Mouse (Mus musculus) MEL-GATA-1-ER (cell line): ENCODE measurements around the gene Prkca.
A peak's percentile ranks its signal among the peaks of the same experiment; 100 is the strongest.

ENCODE experiments used
- DNase-seq: peaks from one replicate; pipeline ENCODE4 v3.0.0-alpha.2; 2012; ENCODE audit warnings: low read depth; ENCODE audit errors: extremely low read depth

The Prkca gene

DNA sequence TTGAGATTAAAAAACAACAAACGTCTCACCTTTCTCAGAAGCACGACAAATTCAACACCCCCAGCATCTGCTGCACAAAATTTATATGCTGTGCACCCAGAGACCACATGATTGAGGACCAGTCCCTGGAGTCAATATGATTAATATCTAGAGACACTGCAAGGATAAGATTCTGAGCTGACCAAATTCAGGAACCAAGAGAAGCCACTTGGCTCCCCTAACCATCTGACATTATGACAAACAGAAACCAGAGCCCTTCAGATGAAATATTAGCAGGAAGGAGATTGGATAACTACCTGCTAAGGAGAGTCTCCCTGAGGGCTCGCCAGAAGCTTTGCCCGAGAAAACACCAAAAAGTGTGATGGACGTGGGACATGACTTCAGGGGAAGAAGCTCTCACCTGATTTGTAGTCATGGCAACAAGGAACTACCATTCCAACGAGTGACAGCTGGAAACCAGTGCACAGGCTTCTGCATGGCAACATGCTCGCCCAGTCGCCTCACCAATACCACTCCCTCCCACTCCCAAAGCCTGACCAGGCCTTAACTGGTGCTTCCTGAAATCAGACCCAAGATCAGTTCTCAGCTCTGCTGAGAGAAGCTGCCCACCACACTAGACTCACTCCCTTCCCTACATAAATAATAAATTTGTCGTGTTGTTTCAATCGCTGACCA is 106.8 kb downstream of the Prkca start:
- DNase-seq, result no peak

DNA sequence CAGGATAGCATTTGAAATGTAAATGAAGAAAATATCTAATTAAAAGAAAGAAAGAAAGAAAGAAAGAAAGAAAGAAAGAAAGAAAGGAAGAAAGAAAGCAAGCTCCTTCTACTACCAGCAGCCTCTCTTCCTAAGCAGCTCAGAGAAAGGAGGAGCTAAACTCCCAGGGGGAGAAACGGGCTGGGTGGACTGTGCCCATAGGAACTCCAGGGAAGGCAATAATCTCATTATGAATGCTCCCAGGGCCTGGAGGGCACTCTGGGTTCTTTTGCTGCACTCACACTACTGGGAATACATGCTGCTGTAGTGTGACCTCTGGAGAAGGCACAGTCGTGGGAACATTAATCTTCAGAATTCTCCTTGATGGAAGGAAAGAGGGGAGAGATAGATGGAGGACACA is 107.5 kb downstream of the Prkca start:
- no peak for DNase-seq

DNA sequence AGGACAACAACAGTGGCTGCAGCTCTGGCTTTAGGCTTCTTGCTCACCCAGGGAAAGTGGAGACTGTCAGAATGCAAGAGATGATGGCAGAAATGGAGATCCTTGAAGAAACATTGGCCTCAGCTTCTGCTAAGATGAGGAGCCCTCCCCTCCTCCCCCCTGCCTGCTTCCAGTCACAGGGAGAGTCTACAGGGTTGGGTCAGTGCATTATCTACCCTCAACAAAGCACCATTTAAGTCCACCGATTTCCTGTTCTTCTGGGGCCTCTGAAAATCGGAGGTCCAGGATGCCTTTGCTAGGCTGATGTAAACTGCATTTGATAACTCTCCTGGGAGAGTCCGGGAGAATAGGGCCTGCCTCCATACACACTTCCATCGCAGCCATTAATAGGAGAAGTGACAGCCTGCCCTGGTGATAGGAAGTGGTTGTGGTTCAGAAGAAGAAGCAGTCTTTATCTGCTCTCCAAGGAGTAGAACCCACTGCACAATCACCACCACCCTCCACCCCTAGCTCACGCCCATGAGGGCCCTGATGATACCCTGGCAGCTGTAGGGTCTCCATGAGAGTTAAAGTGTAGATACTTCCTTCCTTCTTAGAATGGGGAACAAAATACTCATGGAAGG is 108.5 kb downstream of the Prkca start:
- peak; percentile 98 for DNase-seq

DNA sequence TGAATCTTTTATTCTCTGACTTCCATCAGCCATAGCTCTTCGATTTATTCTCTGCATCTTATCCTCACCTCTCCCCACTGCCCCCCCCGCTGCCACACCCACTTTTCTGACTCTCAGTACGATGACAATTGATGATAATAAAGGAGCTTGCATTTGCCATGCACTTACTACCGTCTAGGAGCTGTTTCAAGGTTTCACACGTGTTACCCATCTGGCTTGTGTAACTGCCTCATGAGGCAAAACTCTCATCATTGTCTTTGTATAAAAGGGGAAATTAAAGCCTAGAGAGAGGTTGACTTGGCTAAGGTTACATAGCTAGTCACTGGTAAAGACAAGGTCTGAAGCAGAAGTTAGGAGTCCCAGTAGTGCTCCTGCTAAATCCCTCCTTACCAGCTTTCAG is 110.7 kb downstream of the Prkca start:
- DNase-seq, result no peak

DNA sequence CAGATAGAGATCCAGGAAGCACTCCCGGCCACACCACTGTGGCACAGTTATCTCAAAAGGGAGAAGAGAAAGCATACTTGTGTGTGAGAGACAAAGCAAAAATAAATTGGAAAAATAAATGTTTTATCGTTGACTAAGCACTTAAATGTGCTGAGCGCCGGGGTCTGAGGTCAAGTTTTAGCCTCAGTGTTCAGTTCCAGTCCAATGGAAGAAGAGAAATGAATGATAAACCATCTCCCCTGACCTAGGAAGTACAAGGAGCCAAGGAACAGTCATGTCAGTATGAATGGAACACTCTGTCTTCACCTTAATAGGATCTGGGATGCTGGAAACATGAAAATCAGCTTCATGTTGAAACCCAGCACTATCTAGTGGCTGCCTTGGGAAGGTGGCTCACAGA is 113.6 kb downstream of the Prkca start:
- no peak for DNase-seq

- DNase-seq, result no peak
Measured at GRCm38 (mm10) chr11:108229176-108229946, 114.4 kb downstream of the Prkca start.

- DNase-seq, result no peak
Measured at GRCm38 (mm10) chr11:108228497-108228896, 115.2 kb downstream of the Prkca start.

- no peak for DNase-seq
Measured at GRCm38 (mm10) chr11:108226248-108226647, 117.5 kb downstream of the Prkca start.

- DNase-seq, result no peak
Measured at GRCm38 (mm10) chr11:108224233-108224973, 119.3 kb downstream of the Prkca start.

- no peak for DNase-seq
Measured at GRCm38 (mm10) chr11:108223613-108224232, 120.0 kb downstream of the Prkca start.

DNA sequence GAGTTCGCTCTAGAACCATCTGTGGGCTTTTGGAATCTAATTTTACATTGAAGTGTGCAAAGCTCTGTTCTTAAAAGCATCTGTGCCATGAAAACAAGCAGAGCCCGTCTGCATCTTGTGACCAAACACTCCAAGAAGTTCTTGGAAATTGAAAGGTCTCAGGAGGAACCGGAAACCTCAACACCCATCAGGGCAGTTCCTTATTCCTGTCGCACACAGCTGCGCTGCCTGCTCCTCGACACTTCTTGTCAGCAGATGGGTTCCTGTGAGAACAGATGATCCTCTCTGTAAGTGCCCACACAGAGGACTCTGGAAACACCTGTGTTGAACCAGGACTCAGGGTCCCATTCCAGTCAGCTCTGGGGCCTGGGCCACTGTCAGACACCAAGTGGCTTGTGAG is 120.6 kb downstream of the Prkca start:
- peak; percentile 87 for DNase-seq

DNA sequence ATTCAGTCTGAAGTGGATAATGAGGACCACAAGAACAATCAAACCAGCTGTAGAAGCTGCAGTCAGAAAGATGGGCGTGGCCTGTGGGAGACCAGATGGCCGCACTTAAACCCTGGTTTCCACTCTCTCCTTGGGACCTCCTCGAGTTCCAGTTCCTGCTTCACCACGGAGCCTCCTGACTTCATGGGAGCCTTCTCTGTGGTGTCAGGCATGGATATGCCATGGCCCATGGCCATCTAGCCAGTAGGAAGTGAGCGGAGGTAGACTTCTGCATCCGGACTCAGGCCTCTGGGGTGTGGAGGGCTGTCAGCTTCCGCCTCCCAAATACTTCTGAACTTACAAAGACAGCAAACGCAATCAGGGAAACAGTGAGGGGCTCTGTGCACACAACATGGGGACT is 121.1 kb downstream of the Prkca start:
- DNase-seq, result no peak

- DNase-seq, result no peak
Measured at GRCm38 (mm10) chr11:108222026-108222425, 121.7 kb downstream of the Prkca start.

DNA sequence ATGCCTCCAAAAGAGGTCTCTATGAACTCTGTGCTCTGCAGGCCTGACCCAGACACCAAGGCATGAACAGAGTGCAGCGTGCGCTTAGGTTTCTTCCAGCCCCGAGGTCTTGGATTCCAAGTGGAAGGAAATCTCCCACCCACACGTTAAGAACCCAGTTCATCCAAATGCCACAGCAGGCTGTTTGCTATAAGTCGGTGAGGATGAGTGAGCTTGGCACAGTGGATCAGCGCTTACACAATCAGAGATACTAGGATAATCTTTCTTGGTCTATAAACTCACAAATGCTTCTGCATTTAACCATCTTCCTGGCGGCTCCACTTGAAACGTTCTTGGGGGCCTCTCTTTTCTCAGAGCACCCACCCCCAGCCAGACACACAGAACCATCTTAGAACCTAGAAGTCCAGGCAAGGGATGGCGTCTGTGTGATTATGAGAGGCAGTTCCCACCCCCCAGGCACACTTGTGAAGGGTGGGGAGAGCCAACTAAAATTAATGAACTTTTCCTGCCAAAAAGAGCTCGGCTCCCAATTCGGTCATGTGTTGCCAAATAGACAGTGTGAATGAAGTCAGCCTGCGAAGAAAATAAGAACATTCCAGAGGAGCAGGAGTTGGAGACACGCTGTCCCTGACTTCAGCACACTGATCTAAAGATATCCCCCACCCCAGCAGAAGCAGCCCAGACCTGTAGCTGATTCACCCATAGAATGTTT is 122.4 kb downstream of the Prkca start:
- DNase-seq, result no peak

- no peak for DNase-seq
Measured at GRCm38 (mm10) chr11:108220605-108221004, 123.1 kb downstream of the Prkca start.

GRCm38 (mm10) chr11:108217043-108217442 is 126.7 kb downstream of the Prkca start:
- no peak for DNase-seq

DNA sequence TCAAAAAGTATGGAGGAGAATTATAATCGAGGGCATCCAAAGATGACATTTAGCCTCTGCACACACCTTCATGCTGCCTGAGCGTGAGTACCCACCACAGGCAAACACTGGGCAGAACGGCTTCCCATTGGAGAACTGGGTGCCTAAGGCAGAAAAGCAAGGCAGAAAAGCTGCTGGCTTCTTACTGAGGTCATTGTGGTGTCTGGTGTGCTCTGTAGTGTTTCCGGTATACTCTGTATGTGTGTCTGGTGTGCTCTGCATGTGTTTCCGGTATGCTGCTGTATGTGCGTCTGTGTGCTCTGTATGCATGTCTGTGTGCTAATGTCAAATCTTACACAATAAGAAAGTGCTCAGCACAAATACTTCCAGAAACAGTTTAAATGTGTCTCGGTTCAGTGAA is 127.7 kb downstream of the Prkca start:
- DNase-seq, result no peak

DNA sequence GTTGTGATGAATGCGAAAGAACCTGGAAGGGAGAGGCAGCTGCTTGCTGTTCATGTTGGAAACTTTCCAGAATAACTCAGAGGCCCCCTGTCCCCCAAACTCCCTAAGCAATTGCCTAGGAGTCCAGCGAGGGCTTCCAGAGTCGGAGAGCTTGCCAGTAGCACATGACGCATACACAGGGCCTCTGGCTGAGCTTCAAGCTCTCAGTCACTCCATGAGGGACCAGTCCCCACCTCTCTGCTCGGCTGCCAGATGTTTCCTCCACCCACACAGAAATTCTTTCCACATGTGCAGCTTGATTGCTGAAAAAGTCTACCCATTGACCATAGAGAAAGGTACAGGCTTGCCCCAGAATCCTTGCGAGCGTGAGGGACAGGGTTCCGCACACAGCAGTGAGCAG is 128.3 kb downstream of the Prkca start:
- no peak for DNase-seq

GRCm38 (mm10) chr11:108214521-108215223 is 129.1 kb downstream of the Prkca start:
- DNase-seq, result no peak

DNA sequence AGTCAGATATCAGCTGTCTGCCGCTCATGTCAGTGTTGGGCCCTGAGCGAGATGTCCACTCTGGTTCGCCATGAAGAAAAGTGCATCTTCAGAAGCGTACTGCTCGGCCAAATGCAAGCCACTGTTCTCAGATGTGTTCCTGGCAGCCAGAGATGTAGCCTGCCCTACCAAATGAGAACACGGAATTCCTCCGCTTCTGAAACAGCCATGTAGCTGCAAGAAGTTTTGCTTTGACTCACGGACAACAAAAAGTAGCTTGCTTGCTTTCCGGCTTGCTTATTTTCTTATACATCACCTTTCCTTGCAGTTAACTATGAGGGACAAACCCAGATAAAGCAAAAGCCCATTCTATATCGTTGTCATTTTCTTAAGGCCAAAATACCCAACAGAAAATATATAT is 129.9 kb downstream of the Prkca start:
- DNase-seq, result no peak
